In genomic region chr4:82622321-82622836, GRCm38 (mm10) we compare ENCODE assay signal across 8 mouse cellular contexts.
A peak's percentile ranks its signal among the peaks of the same experiment; 100 is the strongest.
DNase-seq lines count a peak whose midpoint lies in the region; ATAC-seq and TF ChIP-seq lines count a peak whose summit lies in the region.

No protein-coding gene starts in this region.

- H3K4me3 ChIP-seq in liver, embryonic 12.5 days, result no peak overlapping the region
- no peak overlapping the region for H3K4me3 ChIP-seq in heart, embryonic 12.5 days
- no peak overlapping the region for H3K4me3 ChIP-seq in kidney, embryonic 16.5 days (ENCODE audit: low read length)
- H3K4me3 ChIP-seq in limb, embryonic 15.5 days, result no peak overlapping the region
- no peak overlapping the region for H3K4me3 ChIP-seq in midbrain, postnatal 0 days (ENCODE audit: low read depth, low read length)

- TF ChIP-seq CTCF in midbrain, postnatal 0 days (IDR thresholded peaks at IDR 0.05), result no peak

- H3K27me3 ChIP-seq in liver, embryonic 12.5 days (replicated peaks), result no peaks in the 10 kb centered on the region
- no peaks in the 10 kb centered on the region for H3K27me3 ChIP-seq in heart, embryonic 12.5 days (replicated peaks)
- H3K27me3 ChIP-seq in kidney, embryonic 16.5 days (ENCODE audit: insufficient read depth, low read length), result no peaks in the 10 kb centered on the region
- H3K27me3 ChIP-seq in limb, embryonic 15.5 days, result no peaks in the 10 kb centered on the region
- no peaks in the 10 kb centered on the region for H3K27me3 ChIP-seq in midbrain, postnatal 0 days (ENCODE audit: insufficient read depth, low read length)

- H3K9me3 ChIP-seq in liver, embryonic 12.5 days (replicated peaks), result no peaks in the 10 kb centered on the region
- H3K9me3 ChIP-seq in heart, embryonic 12.5 days (replicated peaks), result no peaks in the 10 kb centered on the region
- H3K9me3 ChIP-seq in kidney, embryonic 16.5 days (ENCODE audit: low read length), result no peaks in the 10 kb centered on the region
- no peaks in the 10 kb centered on the region for H3K9me3 ChIP-seq in limb, embryonic 15.5 days
- H3K9me3 ChIP-seq in midbrain, postnatal 0 days (ENCODE audit: low read length), result no peaks in the 10 kb centered on the region

- peak; percentile 66 for DNase-seq in liver
- DNase-seq in embryo, embryonic 11 days, result peak; percentile 37
- DNase-seq in midbrain, postnatal 0 days (ENCODE audit: low spot score), result peak; percentile 93
- no peak for DNase-seq in gastrocnemius, adult 8-10 months (ENCODE audit: low spot score in 2 of 2)

- H3K9ac ChIP-seq in liver, embryonic 12.5 days, result no peak overlapping the region
- H3K9ac ChIP-seq in heart, embryonic 12.5 days, result no peak overlapping the region
- H3K9ac ChIP-seq in kidney, embryonic 16.5 days (replicated peaks; ENCODE audit: low read length), result no peak overlapping the region
- H3K9ac ChIP-seq in limb, embryonic 15.5 days, result no peak overlapping the region
- no peak overlapping the region for H3K9ac ChIP-seq in midbrain, postnatal 0 days (replicated peaks; ENCODE audit: low read length, poor library complexity, severe bottlenecking)

- ATAC-seq in liver, embryonic 12.5 days, result no peak
- peak; percentile 89 for ATAC-seq in heart, embryonic 12.5 days (ENCODE audit: insufficient number of reproducible peaks, low FRiP score)
- peak; percentile 52; the same call in 1 of the 2 replicates for ATAC-seq in kidney, embryonic 16.5 days (ENCODE audit: low FRiP score, low TSS enrichment)
- ATAC-seq in limb, embryonic 15.5 days (ENCODE audit: insufficient number of reproducible peaks, low FRiP score, low TSS enrichment, low read depth), result peak; percentile 52; the same call in 1 of the 2 replicates
- ATAC-seq in midbrain, postnatal 0 days (ENCODE audit: low FRiP score), result peak; percentile 68

- peaks cover 11% of the 10 kb centered on the region; the same call in 1 of the 2 replicates for H3K4me1 ChIP-seq in liver, embryonic 12.5 days
- peaks cover 46% of the 10 kb centered on the region for H3K4me1 ChIP-seq in heart, embryonic 12.5 days (replicated peaks)
- H3K4me1 ChIP-seq in kidney, embryonic 16.5 days (ENCODE audit: insufficient read depth, low read length), result peaks cover 22% of the 10 kb centered on the region
- H3K4me1 ChIP-seq in limb, embryonic 15.5 days, result peaks cover 23% of the 10 kb centered on the region
- no peaks in the 10 kb centered on the region for H3K4me1 ChIP-seq in midbrain, postnatal 0 days (ENCODE audit: insufficient read depth, low read length)

- H3K4me2 ChIP-seq in liver, embryonic 12.5 days, result no peak overlapping the region
- peak overlapping the region; percentile 45 for H3K4me2 ChIP-seq in heart, embryonic 12.5 days
- H3K4me2 ChIP-seq in kidney, embryonic 16.5 days (replicated peaks; ENCODE audit: low read depth, low read length), result 0 out of 2 replicates have a peak overlapping the region, but pooled peaks have one; percentile 9
- H3K4me2 ChIP-seq in limb, embryonic 15.5 days, result no peak overlapping the region
- H3K4me2 ChIP-seq in midbrain, postnatal 0 days (ENCODE audit: low read depth, low read length, poor library complexity, severe bottlenecking), result no peak overlapping the region

- WGBS in liver, embryonic 12.5 days (ENCODE audit: insufficient replicate concordance), result 6% methylated on average over 3 of the region's 3 CpGs
- 3% methylated on average over 3 of the region's 3 CpGs for WGBS in heart, embryonic 12.5 days
- WGBS in kidney, embryonic 16.5 days, result 15% methylated on average over 3 of the region's 3 CpGs
- 3% methylated on average over 3 of the region's 3 CpGs for WGBS in limb, embryonic 15.5 days
- WGBS in midbrain, postnatal 0 days, result 16% methylated on average over 3 of the region's 3 CpGs

- H3K36me3 ChIP-seq in liver, embryonic 12.5 days, result no peaks in the 10 kb centered on the region
- H3K36me3 ChIP-seq in heart, embryonic 12.5 days, result no peaks in the 10 kb centered on the region
- no peaks in the 10 kb centered on the region for H3K36me3 ChIP-seq in kidney, embryonic 16.5 days (ENCODE audit: insufficient read depth, low read length)
- H3K36me3 ChIP-seq in limb, embryonic 15.5 days, result no peaks in the 10 kb centered on the region
- H3K36me3 ChIP-seq in midbrain, postnatal 0 days (ENCODE audit: insufficient read depth, low read length), result no peaks in the 10 kb centered on the region

- no peak overlapping the region for H3K27ac ChIP-seq in liver, embryonic 12.5 days
- peak overlapping the region; percentile 82 for H3K27ac ChIP-seq in heart, embryonic 12.5 days (ENCODE audit: poor library complexity, severe bottlenecking)
- peak overlapping the region; percentile 74 for H3K27ac ChIP-seq in kidney, embryonic 16.5 days (ENCODE audit: low read length)
- H3K27ac ChIP-seq in limb, embryonic 15.5 days, result peak overlapping the region; percentile 82
- no peak overlapping the region for H3K27ac ChIP-seq in midbrain, postnatal 0 days (ENCODE audit: low read depth, low read length)

Comparison
In these comparisons a context has a peak if more than half of its experiments do, and no peak if none do; other contexts are left out.
1. DNase-seq: peak in liver (single experiment), embryo, embryonic 11 days (single experiment) and midbrain, postnatal 0 days (single experiment); none in gastrocnemius, adult 8-10 months (0 of 2).
2. H3K27ac ChIP-seq: peak in heart, embryonic 12.5 days (single experiment), kidney, embryonic 16.5 days (single experiment) and limb, embryonic 15.5 days (single experiment); none in liver, embryonic 12.5 days (single experiment) and midbrain, postnatal 0 days (single experiment).
3. H3K4me2 ChIP-seq: peak in heart, embryonic 12.5 days (single experiment) and kidney, embryonic 16.5 days (single experiment); none in liver, embryonic 12.5 days (single experiment), limb, embryonic 15.5 days (single experiment) and midbrain, postnatal 0 days (single experiment).